Mouse (Mus musculus) lung, adult 2 months (tissue): Measurements from ENCODE around the gene Tsga10.
A peak's percentile ranks its signal among the peaks of the same experiment; 100 is the strongest.

ENCODE experiments used
- CTCF ChIP-seq: fragments of 200-500 bp; IDR thresholded peaks from 2 replicates; pipeline ENCODE4 v1.5.1; 2011; ENCODE audit warnings: mild to moderate bottlenecking, low read length, control low read depth; ENCODE audit not compliant: insufficient read depth
- POLR2A ChIP-seq: fragments of 200-500 bp; IDR thresholded peaks from 2 replicates; pipeline ENCODE4 v1.6.1; 2011; ENCODE audit warnings: low read depth, mild to moderate bottlenecking, control low read depth, low read length, borderline replicate concordance; ENCODE audit errors: extremely low read depth

DNA sequence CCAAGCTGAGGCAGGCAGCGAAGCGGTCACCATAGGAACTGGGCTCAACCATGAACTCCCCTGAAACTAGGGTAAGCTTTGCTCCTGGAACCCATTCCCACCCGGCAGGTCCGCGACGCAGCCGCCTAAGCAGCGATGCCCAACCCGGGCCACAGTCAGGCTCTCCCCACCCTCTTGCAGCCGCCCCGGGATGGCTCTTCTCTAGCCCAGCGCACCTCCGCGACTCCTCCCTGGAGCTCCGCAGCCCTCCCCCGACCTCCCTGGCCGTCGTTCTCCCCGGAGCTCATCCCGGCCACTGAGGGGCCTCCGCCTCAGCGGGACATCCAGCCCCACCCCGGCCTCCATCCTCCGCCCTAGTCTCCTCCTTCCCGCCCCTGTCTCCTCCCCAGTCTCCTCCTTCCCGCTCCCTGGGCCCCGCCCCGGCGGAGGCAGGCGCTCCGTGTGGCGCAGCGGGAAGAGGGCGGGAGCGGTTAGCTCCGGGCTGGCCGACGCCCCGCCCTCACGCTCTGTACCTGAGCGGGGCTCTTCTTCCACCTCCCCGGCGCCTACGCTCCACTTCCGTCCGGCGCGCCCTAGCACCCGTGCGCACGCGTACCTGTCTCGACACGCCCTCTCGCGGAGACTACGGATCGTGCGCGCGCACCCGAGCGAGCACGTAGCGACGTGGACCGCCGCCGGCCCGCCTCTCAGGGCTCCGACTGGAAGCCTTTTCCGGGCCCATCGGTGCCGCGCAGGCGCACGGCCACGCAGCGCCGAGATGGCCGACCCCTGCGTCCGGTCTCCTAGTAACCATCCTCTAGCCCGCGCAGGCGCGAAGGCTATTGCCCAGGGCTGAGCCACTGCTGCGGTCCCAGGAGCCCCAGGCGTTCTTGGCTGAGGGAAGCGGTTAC, 1.5 kb downstream of the Tsga10 start:
- TF ChIP-seq CTCF (no peak), POLR2A (peak; percentile 94)
